Mouse (Mus musculus) mouse embryonic stem cell (cell line): ENCODE measurements around the gene Rdx.
"Not testable (repeated sequence)": the region's sequence is repeated elsewhere in the genome, so short reads cannot be mapped to it uniquely, and the experiment has no call there.

Source experiments
- in situ Hi-C, 2 experiments: fragments of 300-500 bp; cut with MboI; formaldehyde crosslinking; loops; 1 replicate in 1 of 2; 3 replicates in 1 of 2; pipeline ENCODE4 v1.14.3; 2019 to 2020; ENCODE audit warnings: low sequenced_read_pairs in 2 of 2, low pct_unique_long_range_greater_than_20kb in 1 of 2, mixed read lengths in 1 of 2; ENCODE audit not compliant: unreplicated experiment in 1 of 2

The Rdx gene

GRCm38 (mm10) chr9:52049605-52050004, 2.6 kb downstream of the Rdx start:
- in situ Hi-C loops = no loop called here

GRCm38 (mm10) chr9:52050361-52050760, 3.4 kb downstream of the Rdx start:
- in situ Hi-C loops = no loop called here

GRCm38 (mm10) chr9:52052221-52052620, 5.2 kb downstream of the Rdx start:
- in situ Hi-C loops = no loop called here

- in situ Hi-C loops = no loop called here
Observed at GRCm38 (mm10) chr9:52055313-52055712, 8.3 kb downstream of the Rdx start.

- in situ Hi-C loops = no loop called here
Observed at GRCm38 (mm10) chr9:52059788-52060187, 12.8 kb downstream of the Rdx start.

- in situ Hi-C loops = no loop called here
Observed at GRCm38 (mm10) chr9:52070052-52070451, 23.1 kb downstream of the Rdx start.

GRCm38 (mm10) chr9:52071352-52071751, 24.4 kb downstream of the Rdx start:
- in situ Hi-C loops = not testable (repeated sequence)

- in situ Hi-C loops = no loop called here
Observed at GRCm38 (mm10) chr9:52072202-52072601, 25.2 kb downstream of the Rdx start.

- in situ Hi-C loops = no loop called here
Observed at GRCm38 (mm10) chr9:52076089-52076488, 29.1 kb downstream of the Rdx start.

- in situ Hi-C loops = no loop called here
Observed at GRCm38 (mm10) chr9:52077692-52078091, 30.7 kb downstream of the Rdx start.

GRCm38 (mm10) chr9:52081979-52082378, 35.0 kb downstream of the Rdx start:
- in situ Hi-C loops = no loop called here

GRCm38 (mm10) chr9:52082414-52082813, 35.4 kb downstream of the Rdx start:
- in situ Hi-C loops = no loop called here

- in situ Hi-C loops = loop anchor here in 1 of 2 experiments (10.0 kb wide), 1 partner anchor 97 kb away; no protein-coding TSS in a partner anchor
Observed at GRCm38 (mm10) chr9:52091752-52092151, 44.8 kb downstream of the Rdx start.

- in situ Hi-C loops = loop anchor here in 1 of 2 experiments (10.0 kb wide), 1 partner anchor 98 kb away; no protein-coding TSS in a partner anchor
Observed at GRCm38 (mm10) chr9:52092311-52092710, 45.3 kb downstream of the Rdx start.

GRCm38 (mm10) chr9:52093108-52093507, 46.1 kb downstream of the Rdx start:
- in situ Hi-C loops = loop anchor here in 1 of 2 experiments (10.0 kb wide), 1 partner anchor 98 kb away; no protein-coding TSS in a partner anchor

GRCm38 (mm10) chr9:52094016-52094415, 47.0 kb downstream of the Rdx start:
- in situ Hi-C loops = loop anchor here in 1 of 2 experiments (10.0 kb wide), 1 partner anchor 99 kb away; no protein-coding TSS in a partner anchor

- in situ Hi-C loops = loop anchor here in 1 of 2 experiments (10.0 kb wide), 1 partner anchor 100 kb away; no protein-coding TSS in a partner anchor
Observed at GRCm38 (mm10) chr9:52094471-52094980, 47.6 kb downstream of the Rdx start.

- in situ Hi-C loops = loop anchor here (5.0 to 10.0 kb wide), 2 partner anchors 101 to 103 kb away; no protein-coding TSS in a partner anchor
Observed at GRCm38 (mm10) chr9:52095666-52096065, 48.7 kb downstream of the Rdx start.

- in situ Hi-C loops = loop anchor here (5.0 to 10.0 kb wide), 2 partner anchors 103 to 105 kb away; no protein-coding TSS in a partner anchor
Observed at GRCm38 (mm10) chr9:52097386-52097785, 50.4 kb downstream of the Rdx start.

- in situ Hi-C loops = loop anchor here (5.0 to 10.0 kb wide), 2 partner anchors 104 to 106 kb away; no protein-coding TSS in a partner anchor
Observed at GRCm38 (mm10) chr9:52098600-52098999, 51.6 kb downstream of the Rdx start.
